Mouse (Mus musculus): ENCODE measurements around the gene Ppp1r21. TPM values are rescaled to one million over a fixed set of nuclear protein-coding genes. Genes with fewer than 3 reads are reported as not detected.

Ppp1r21 gene
- polyA plus RNA-seq, 1 experiment, result 82.2 TPM

DNA sequence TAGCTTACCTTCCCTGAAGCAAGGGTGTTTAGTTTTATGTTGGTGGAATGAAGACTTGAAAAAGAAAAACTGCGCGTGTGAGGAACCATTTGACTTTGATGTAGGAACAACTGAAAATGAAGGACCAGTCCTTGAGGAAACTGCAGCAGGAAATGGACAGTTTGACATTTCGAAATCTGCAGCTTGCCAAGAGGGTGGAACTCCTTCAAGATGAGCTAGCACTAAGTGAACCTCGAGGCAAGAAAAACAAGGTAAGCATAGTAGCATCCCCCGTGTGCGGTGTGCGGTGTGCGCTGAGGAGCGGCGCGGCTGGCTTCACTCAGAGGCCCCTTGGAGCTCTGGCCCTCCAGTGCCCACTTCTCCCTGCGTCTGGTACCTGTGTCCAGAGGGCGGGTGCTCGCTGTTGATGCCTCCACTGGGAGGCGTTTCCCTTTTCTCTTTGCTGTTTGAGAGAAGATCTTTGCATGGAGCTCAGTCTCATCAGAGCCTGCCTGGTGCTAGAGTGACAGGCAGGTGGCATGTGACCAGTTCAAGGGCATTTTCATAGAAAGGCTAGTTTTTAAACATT lies 15.4 kb downstream of the Ppp1r21 start:
- H3K4me3 ChIP-seq (ENCODE audit: insufficient read depth, low read length), result no peak overlapping the region
- no peak overlapping the region for H3K27ac ChIP-seq (ENCODE audit: insufficient read depth, low read length)
- H3K4me1 ChIP-seq (ENCODE audit: control insufficient read depth, insufficient read depth, low read length), result no peaks in the 10 kb centered on the region
- TF ChIP-seq POLR2A (IDR thresholded peaks at IDR 0.05; ENCODE audit: extremely low read depth, insufficient read depth, low read length) (no peak), CTCF (IDR thresholded peaks at IDR 0.05; ENCODE audit: extremely low read depth, insufficient read depth, low read length) (no peak)

DNA sequence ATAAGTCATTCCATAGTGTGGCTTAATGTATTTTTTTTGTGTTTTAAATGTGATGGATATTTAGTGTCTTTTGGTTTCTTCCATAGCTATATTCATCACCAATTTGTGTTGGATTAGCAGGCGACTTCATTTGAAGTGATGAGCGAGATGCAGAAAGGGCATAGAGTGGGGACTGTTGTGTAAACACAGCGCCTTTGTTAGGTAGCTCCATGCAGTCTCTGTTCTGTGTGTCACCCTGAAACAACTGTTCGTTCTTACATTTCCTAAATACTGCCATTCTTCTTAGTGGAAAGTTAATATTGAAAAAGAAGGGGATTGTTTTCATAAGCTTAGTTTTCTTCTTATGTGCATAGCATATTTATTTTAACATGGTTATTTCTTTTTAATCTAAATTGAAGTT lies 16.8 kb downstream of the Ppp1r21 start:
- TF ChIP-seq CTCF (IDR thresholded peaks at IDR 0.05; ENCODE audit: extremely low read depth, insufficient read depth, low read length) (no peak), POLR2A (IDR thresholded peaks at IDR 0.05; ENCODE audit: extremely low read depth, insufficient read depth, low read length) (no peak)
- H3K4me3 ChIP-seq (ENCODE audit: insufficient read depth, low read length), result no peak overlapping the region
- H3K27ac ChIP-seq (ENCODE audit: insufficient read depth, low read length), result no peak overlapping the region
- H3K4me1 ChIP-seq (ENCODE audit: control insufficient read depth, insufficient read depth, low read length), result no peaks in the 10 kb centered on the region

DNA sequence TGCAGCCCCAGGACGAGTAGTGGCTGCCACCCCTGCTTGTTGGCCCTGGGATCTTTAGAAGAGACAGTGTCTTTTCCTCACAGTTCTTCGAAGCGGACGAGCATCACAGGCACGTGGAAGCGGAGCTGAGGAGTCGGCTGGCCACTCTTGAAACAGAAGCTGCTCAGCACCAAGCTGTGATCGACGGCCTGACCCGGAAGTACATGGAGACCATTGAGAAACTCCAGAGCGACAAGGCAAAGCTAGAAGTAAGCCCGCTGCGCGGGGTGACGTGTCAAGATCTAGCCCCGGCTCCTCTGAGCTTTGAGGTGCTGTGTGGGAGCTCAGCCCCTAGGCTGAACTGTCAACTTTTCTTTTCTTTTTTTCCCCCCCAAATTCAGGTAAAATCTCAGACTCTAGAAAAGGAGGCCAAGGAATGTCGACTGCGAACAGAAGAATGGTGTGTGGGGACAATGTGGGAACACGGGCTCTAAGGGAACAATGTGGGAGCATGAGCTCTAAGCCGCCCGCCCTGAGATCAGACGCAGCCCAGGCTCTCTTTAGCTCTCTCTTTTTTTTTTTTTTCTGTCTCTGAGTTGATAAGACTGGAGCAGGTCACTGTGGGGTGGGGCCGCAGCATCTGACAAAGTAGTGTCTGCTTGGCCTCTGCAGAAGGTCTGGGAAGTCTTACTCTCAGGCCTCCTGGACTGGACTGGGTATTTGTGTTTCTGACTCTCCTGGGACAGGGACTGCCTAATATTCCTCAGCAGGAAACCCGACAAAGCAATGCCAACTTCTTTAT lies 19.7 kb downstream of the Ppp1r21 start:
- Histone ChIP-seq H3K4me3 (ENCODE audit: insufficient read depth, low read length) (no peak overlapping the region), H3K27ac (ENCODE audit: insufficient read depth, low read length) (no peak overlapping the region), H3K4me1 (ENCODE audit: control insufficient read depth, insufficient read depth, low read length) (no peaks in the 10 kb centered on the region)
- no peak for TF ChIP-seq POLR2A (IDR thresholded peaks at IDR 0.05; ENCODE audit: extremely low read depth, insufficient read depth, low read length)
- TF ChIP-seq CTCF (IDR thresholded peaks at IDR 0.05; ENCODE audit: extremely low read depth, insufficient read depth, low read length), result no peak

DNA sequence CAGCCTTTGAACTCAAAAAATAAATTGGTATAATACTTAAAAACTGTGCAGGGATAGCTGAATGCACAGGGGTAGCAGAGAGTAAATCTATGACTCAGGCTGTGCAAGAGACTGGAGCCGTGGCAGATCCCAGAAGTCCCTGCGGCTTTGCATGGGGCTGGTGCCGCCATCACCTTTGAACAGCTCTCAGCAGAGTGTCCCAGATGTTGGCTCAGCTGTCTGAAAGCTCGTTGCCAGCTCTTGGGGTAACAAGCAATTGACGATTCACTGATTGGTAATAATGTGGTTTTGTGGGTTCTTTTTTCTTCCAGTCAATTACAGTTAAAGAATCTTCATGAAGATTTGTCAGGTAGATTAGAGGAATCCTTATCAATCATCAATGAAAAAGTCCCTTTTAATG lies 20.4 kb downstream of the Ppp1r21 start:
- TF ChIP-seq POLR2A (IDR thresholded peaks at IDR 0.05; ENCODE audit: extremely low read depth, insufficient read depth, low read length) (no peak), CTCF (IDR thresholded peaks at IDR 0.05; ENCODE audit: extremely low read depth, insufficient read depth, low read length) (no peak)
- Histone ChIP-seq H3K27ac (ENCODE audit: insufficient read depth, low read length) (no peak overlapping the region), H3K4me3 (ENCODE audit: insufficient read depth, low read length) (no peak overlapping the region), H3K4me1 (ENCODE audit: control insufficient read depth, insufficient read depth, low read length) (no peaks in the 10 kb centered on the region)

DNA sequence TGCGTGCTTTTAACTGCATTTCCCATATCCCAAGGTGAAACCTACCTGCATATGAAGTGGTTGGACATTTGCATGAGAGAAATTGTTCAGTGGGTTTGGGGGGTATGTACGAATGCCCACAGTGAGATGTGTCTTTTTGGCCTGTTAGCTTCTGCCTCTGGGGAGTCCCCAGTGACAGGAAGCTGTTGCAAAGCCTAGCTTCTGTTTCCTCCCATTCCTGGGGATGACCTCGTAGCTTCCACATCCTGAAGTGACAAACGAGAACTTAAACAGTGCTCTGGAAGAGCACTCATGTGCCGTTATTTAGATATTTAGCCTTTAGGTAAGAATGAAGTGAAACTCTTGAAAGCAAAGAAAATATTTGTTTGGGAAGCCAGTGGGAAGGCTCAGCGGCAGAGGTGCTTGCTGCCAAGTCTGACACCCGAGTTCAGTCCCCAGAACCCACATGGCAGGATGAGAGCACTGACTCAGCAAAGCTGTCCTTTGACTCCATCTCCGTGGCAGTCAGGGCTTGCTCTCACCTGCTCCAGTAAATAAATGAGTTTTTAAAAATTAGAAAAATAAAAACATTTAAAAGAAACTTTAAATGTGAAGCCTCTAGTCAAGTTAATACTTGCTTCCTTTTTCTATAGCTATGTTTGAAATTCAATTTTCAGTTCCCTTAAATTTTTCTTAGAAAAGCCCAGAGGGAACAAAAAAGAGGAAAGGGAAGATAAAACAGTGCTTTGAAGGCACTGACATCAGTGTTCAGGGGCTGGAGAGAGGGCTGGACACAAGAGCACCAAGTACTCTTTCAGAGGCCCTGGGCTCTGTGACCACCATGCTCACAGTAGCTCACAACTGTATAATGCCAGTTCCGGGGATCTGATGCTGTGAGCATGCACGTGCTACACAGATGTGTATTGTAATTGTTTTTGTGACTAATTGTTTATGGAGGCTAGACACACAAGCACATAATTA lies 21.3 kb downstream of the Ppp1r21 start:
- H3K4me3 ChIP-seq (ENCODE audit: insufficient read depth, low read length), result no peak overlapping the region
- H3K27ac ChIP-seq (ENCODE audit: insufficient read depth, low read length), result no peak overlapping the region
- H3K4me1 ChIP-seq (ENCODE audit: control insufficient read depth, insufficient read depth, low read length), result no peaks in the 10 kb centered on the region
- TF ChIP-seq CTCF (IDR thresholded peaks at IDR 0.05; ENCODE audit: extremely low read depth, insufficient read depth, low read length), result no peak
- TF ChIP-seq POLR2A (IDR thresholded peaks at IDR 0.05; ENCODE audit: extremely low read depth, insufficient read depth, low read length), result no peak

DNA sequence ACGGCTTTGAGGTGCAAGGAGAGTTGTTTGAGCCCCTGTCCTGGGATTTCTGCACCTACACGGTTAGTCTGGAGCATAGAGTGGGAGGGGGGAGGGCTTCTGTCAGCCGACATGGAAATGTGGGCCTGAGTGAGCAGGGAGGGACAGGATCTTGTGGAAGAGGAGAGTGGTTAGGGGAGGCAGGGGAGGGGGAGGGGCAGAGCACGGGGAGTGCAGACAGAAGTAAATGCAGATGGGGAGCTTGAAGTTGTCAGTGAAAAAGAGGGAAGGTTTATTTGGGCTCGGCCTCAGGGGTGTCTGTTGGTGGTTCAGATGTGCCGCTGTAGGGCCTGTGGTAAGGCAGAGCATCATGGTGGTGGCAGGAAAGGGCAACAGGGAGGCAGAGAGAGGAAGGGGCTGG lies 22.6 kb downstream of the Ppp1r21 start:
- Histone ChIP-seq H3K27ac (ENCODE audit: insufficient read depth, low read length) (no peak overlapping the region), H3K4me1 (ENCODE audit: control insufficient read depth, insufficient read depth, low read length) (no peaks in the 10 kb centered on the region), H3K4me3 (ENCODE audit: insufficient read depth, low read length) (no peak overlapping the region)
- TF ChIP-seq POLR2A (IDR thresholded peaks at IDR 0.05; ENCODE audit: extremely low read depth, insufficient read depth, low read length) (no peak), CTCF (IDR thresholded peaks at IDR 0.05; ENCODE audit: extremely low read depth, insufficient read depth, low read length) (no peak)

DNA sequence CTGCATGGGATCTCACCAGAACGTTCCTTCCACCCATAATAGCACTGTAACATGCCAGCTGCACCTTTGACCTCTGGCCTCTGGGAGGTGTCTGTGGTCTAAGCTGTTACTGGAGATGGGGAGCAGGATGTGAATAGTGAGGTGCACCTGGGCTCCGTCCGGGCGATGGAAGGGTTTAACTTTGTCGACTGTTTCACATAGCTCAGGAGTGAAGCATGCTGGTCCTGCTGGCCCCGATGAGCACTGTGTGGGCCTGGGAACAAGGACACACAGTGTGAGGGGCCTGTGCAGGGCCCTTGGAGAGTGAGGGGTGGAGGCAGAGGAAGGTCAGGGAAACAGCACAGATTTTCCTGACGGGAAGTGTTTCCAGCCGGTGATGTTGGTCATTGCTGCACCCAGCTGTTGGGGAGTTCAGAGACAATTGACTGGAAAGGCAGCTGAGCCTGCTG lies 23.1 kb downstream of the Ppp1r21 start:
- H3K4me3 ChIP-seq (ENCODE audit: insufficient read depth, low read length), result no peak overlapping the region
- H3K4me1 ChIP-seq (ENCODE audit: control insufficient read depth, insufficient read depth, low read length), result no peaks in the 10 kb centered on the region
- H3K27ac ChIP-seq (ENCODE audit: insufficient read depth, low read length), result no peak overlapping the region
- TF ChIP-seq POLR2A (IDR thresholded peaks at IDR 0.05; ENCODE audit: extremely low read depth, insufficient read depth, low read length) (no peak), CTCF (IDR thresholded peaks at IDR 0.05; ENCODE audit: extremely low read depth, insufficient read depth, low read length) (no peak)

DNA sequence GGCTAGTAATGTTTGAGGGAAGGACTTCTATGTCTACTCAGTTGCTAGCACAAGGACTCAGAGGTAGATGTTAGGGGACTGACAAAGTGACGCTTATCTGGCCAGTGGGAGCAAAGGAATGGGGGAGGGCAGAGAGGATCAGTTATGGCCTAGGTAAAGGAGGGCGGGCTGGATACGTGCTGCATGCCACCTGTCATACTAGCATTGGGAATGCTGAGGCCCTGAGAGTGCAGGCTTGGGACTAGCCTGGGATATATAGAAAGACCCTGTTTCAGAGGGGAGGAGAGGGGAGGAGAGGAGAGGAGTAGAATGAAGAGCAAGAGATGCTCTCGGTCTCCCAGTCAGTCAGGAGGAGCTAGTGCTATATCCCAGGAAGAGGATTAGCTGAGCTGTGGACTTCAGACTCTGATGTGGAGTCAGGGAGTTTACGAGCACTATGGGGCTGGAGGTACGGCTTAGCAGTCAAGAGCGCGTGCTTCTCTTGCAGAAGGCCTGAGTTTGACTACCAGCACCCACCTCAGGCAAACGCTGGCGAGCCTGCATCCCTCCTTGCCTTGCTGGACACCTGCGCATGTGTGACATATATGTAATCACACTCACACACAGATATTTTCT lies 23.7 kb downstream of the Ppp1r21 start:
- Histone ChIP-seq H3K4me3 (ENCODE audit: insufficient read depth, low read length) (no peak overlapping the region), H3K27ac (ENCODE audit: insufficient read depth, low read length) (no peak overlapping the region), H3K4me1 (ENCODE audit: control insufficient read depth, insufficient read depth, low read length) (no peaks in the 10 kb centered on the region)
- no peak for TF ChIP-seq CTCF (IDR thresholded peaks at IDR 0.05; ENCODE audit: extremely low read depth, insufficient read depth, low read length)
- TF ChIP-seq POLR2A (IDR thresholded peaks at IDR 0.05; ENCODE audit: extremely low read depth, insufficient read depth, low read length), result no peak

DNA sequence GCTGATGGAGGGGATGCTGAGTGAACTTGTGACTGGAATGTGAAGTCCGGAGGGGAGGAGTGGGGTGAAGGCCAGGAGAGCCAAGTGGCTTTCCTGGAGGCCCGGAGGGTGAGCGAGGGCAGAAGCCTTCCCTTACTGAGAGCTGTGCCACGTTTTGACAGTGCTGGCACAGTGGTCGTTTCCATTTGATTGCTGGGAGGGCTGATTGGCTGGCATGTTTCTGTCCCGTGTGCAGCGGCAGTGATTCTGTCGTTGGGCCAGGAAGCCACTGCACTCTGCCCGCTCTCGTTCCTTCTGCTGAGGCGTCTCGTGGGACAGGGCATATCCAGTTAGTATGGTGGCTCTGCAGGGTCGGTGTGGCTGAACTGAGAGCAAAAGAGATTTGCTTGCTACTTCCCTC lies 26.3 kb downstream of the Ppp1r21 start:
- no peak overlapping the region for H3K4me3 ChIP-seq (ENCODE audit: insufficient read depth, low read length)
- TF ChIP-seq CTCF (IDR thresholded peaks at IDR 0.05; ENCODE audit: extremely low read depth, insufficient read depth, low read length) (no peak), POLR2A (IDR thresholded peaks at IDR 0.05; ENCODE audit: extremely low read depth, insufficient read depth, low read length) (no peak)
- H3K4me1 ChIP-seq (ENCODE audit: control insufficient read depth, insufficient read depth, low read length), result no peaks in the 10 kb centered on the region
- no peak overlapping the region for H3K27ac ChIP-seq (ENCODE audit: insufficient read depth, low read length)
